Mouse (Mus musculus): ENCODE results near the gene Orm2. TPM values are rescaled to one million over a fixed set of nuclear protein-coding genes. Genes with fewer than 3 reads are reported as not detected.

The Orm2 gene
- polyA plus RNA-seq, 1 experiment from 2014 or later, result not detected

DNA sequence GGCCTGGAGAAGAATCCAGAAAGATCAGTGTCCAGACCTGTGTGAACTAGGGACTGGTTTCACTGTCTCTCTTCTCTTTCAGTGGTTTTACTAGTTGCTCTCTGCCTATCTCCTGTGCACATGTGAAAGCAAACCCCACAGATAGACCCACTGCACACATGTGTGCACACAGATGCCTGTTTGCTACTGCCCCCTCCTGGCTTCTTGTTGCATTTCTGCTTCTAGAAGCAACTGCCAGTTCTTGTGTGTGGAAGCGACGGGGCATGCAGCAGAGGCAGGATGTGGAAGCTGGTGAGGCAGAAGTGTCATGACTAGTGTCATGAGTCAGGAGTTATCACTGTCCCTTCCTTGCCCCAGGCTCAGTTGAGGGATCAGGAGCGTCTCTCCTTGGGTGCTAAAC, 9.6 kb downstream of the Orm2 start:
- peaks cover 4% of the 10 kb centered on the region; the same call in 1 of the 2 replicates for H3K36me3 ChIP-seq (ENCODE audit: control insufficient read depth, insufficient read depth)
- WGBS (ENCODE audit: insufficient replicate concordance), result 28% methylated on average over 3 of the region's 3 CpGs
- peaks cover 43% of the 10 kb centered on the region for H3K4me1 ChIP-seq (ENCODE audit: control insufficient read depth, low read depth, low read length)
- H3K27ac ChIP-seq (ENCODE audit: low read length), result no peak overlapping the region; the same call in 1 of the 2 replicates
- no peaks in the 10 kb centered on the region for H3K27me3 ChIP-seq (ENCODE audit: control insufficient read depth, insufficient read depth, low read depth, low read length)
- H3K4me2 ChIP-seq (ENCODE audit: low read depth, low read length), result no peak overlapping the region
- no peak overlapping the region for H3K9ac ChIP-seq (ENCODE audit: low read depth, low read length)
- H3K9me3 ChIP-seq (replicated peaks; ENCODE audit: control insufficient read depth, low read length), result no peaks in the 10 kb centered on the region
- no peak overlapping the region for H3K4me3 ChIP-seq (ENCODE audit: low read depth, low read length)
- ATAC-seq (ENCODE audit: low read depth), result no peak

DNA sequence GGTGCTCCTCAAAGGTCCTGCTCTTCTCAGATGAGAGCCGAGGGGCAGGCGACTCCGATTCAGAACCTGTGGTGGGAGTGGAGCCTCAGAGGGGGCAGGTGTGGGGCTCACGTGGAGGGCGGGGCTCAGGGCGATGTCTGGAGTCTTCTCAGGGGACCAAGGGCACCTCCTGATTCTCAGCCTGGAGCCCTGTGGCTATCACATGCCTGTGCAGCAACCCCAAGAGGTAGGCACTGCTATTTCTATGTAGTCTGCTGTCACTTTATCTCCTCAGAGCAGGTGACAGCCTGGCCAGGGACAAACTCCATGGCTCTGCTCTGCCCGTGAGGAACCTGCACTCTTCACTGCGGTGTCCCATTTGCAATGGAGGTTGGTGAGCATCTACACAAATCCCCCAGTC, 11.2 kb downstream of the Orm2 start:
- Histone ChIP-seq H3K4me3 (ENCODE audit: low read depth, low read length) (no peak overlapping the region), H3K4me1 (ENCODE audit: control insufficient read depth, low read depth, low read length) (peaks cover 43% of the 10 kb centered on the region), H3K9ac (ENCODE audit: low read depth, low read length) (peak overlapping the region; percentile 20; the same call in 1 of the 2 replicates), H3K9me3 (replicated peaks; ENCODE audit: control insufficient read depth, low read length) (no peaks in the 10 kb centered on the region), H3K27ac (ENCODE audit: low read length) (peak overlapping the region; percentile 97), H3K4me2 (ENCODE audit: low read depth, low read length) (peak overlapping the region; percentile 56), H3K27me3 (ENCODE audit: control insufficient read depth, insufficient read depth, low read depth, low read length) (no peaks in the 10 kb centered on the region), H3K36me3 (ENCODE audit: control insufficient read depth, insufficient read depth) (peaks cover 4% of the 10 kb centered on the region; the same call in 1 of the 2 replicates)
- peak; percentile 70 for ATAC-seq (ENCODE audit: low read depth)
- WGBS (ENCODE audit: insufficient replicate concordance), result 44% methylated on average over 8 of the region's 8 CpGs

DNA sequence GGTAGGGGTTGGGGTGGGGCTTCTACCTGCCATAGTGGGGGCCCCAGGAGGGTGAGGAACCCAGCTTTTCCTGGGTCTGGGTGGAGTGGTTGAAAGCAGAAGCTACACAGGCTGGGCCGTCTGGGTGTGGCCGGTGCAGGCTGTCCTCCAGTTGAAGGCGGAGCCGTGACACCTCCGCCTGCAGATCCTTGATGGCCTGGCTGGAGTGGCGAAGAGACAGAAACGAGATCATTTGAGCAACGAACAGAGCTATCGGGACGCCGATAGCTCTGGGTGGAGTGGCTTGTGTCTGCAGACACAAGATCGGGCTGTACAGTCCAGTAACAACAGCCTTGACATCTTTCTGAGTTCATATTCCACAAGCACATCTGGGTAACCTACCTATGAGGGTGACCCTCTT, 12.1 kb downstream of the Orm2 start:
- H3K4me1 ChIP-seq (ENCODE audit: control insufficient read depth, low read depth, low read length), result peaks cover 43% of the 10 kb centered on the region
- peak; percentile 90 for ATAC-seq (ENCODE audit: low read depth)

DNA sequence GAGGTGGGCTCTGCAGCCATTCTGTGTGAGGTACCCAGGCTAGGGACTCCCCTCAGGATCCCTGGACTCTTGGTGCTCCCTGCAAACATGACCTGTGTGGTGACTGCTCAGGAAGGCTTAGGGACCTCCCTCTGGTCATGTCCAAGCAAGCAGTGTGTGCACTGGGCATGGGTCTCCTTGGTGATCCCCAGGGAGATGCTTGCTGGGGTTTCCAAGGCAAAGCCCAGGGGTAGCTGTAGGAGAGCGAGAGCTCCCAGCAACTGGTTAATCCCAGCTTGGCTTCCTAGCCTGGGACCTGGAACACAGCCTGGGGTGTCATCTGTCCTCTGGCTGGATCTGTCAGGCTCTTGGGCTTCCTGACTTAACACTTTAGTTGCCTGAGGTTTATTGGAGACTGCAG, 13.1 kb downstream of the Orm2 start:
- H3K4me3 ChIP-seq (ENCODE audit: low read depth, low read length), result no peak overlapping the region
- peaks cover 9% of the 10 kb centered on the region; the same call in 1 of the 2 replicates for H3K36me3 ChIP-seq (ENCODE audit: control insufficient read depth, insufficient read depth)
- H3K9me3 ChIP-seq (replicated peaks; ENCODE audit: control insufficient read depth, low read length), result no peaks in the 10 kb centered on the region
- peaks cover 43% of the 10 kb centered on the region for H3K4me1 ChIP-seq (ENCODE audit: control insufficient read depth, low read depth, low read length)
- H3K27ac ChIP-seq (ENCODE audit: low read length), result peak overlapping the region; percentile 97
- ATAC-seq (ENCODE audit: low read depth), result no peak
- H3K9ac ChIP-seq (ENCODE audit: low read depth, low read length), result peak overlapping the region; percentile 58
- no peaks in the 10 kb centered on the region for H3K27me3 ChIP-seq (ENCODE audit: control insufficient read depth, insufficient read depth, low read depth, low read length)
- no peak overlapping the region for H3K4me2 ChIP-seq (ENCODE audit: low read depth, low read length)
- 83% methylated on average over 1 of the region's 1 CpGs for WGBS (ENCODE audit: insufficient replicate concordance)

More for the DNA sequence above, 12.1 kb downstream of the Orm2 start:
- peak overlapping the region; percentile 58 for H3K9ac ChIP-seq (ENCODE audit: low read depth, low read length)
- no peaks in the 10 kb centered on the region for H3K27me3 ChIP-seq (ENCODE audit: control insufficient read depth, insufficient read depth, low read depth, low read length)
- H3K4me3 ChIP-seq (ENCODE audit: low read depth, low read length), result peak overlapping the region; percentile 15
- peaks cover 9% of the 10 kb centered on the region; the same call in 1 of the 2 replicates for H3K36me3 ChIP-seq (ENCODE audit: control insufficient read depth, insufficient read depth)
- WGBS (ENCODE audit: insufficient replicate concordance), result 22% methylated on average over 12 of the region's 12 CpGs
- peak overlapping the region; percentile 56 for H3K4me2 ChIP-seq (ENCODE audit: low read depth, low read length)
- no peaks in the 10 kb centered on the region for H3K9me3 ChIP-seq (replicated peaks; ENCODE audit: control insufficient read depth, low read length)
- H3K27ac ChIP-seq (ENCODE audit: low read length), result peak overlapping the region; percentile 97

DNA sequence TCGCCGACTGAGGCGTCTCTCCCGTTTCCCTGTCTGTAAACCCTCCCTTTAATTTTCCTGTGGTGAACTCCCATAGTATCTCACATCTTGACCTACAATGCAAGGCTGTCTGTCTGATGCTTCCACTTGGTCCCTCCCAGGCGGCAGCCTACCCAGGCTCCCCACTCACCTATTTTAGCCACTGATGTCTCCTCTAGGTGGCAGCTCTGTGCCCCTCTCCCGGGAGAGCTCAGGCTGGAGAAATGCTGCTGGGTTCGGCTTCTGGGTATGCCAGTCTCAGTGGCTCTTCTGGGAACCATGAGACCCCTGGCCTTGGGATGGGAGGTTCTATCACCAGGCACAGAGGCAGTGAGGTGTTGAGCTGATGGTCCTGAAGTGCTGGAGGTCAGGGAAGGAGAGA, 15.2 kb downstream of the Orm2 start:
- Histone ChIP-seq H3K36me3 (ENCODE audit: control insufficient read depth, insufficient read depth) (peaks cover 13% of the 10 kb centered on the region; the same call in 1 of the 2 replicates), H3K27me3 (ENCODE audit: control insufficient read depth, insufficient read depth, low read depth, low read length) (no peaks in the 10 kb centered on the region), H3K4me2 (ENCODE audit: low read depth, low read length) (no peak overlapping the region), H3K27ac (ENCODE audit: low read length) (no peak overlapping the region), H3K4me3 (ENCODE audit: low read depth, low read length) (no peak overlapping the region), H3K9me3 (replicated peaks; ENCODE audit: control insufficient read depth, low read length) (no peaks in the 10 kb centered on the region), H3K9ac (ENCODE audit: low read depth, low read length) (no peak overlapping the region), H3K4me1 (ENCODE audit: control insufficient read depth, low read depth, low read length) (peaks cover 44% of the 10 kb centered on the region)
- ATAC-seq (ENCODE audit: low read depth), result no peak
- WGBS (ENCODE audit: insufficient replicate concordance), result 63% methylated on average over 7 of the region's 7 CpGs

DNA sequence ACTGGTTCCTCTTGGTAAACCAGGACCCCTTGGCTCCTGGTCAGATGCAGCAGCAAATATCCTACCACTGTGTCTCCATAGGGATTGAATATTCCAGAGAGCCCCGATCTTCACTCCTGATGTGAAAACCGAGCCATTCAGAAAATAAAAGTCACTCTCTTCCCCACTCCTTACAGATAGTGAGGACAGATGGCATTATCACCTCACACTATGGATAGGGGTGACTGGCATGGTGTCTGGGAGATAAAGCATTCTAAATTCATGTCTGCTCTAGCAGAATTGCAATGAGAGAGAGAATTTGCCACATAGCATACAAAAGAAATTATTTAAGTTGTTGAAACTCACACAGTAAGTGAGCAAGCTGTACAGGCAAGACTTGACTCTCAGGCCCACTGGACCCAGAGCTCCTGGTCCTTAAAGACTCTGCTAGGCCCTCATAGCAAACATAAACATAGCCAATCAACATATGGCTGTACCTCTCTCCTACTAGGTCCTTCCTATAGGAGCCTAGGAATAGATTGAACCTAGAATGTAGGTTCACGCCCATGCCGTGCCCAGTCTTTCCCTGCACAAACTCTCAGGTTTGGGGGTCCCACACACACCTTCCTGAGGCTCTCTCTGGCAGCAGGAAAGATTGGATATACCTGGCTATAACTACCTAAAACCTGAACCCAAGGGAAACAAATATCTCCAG, 20.6 kb downstream of the Orm2 start:
- 28% methylated on average over 4 of the region's 4 CpGs for WGBS (ENCODE audit: insufficient replicate concordance)
- no peaks in the 10 kb centered on the region for H3K27me3 ChIP-seq (ENCODE audit: control insufficient read depth, insufficient read depth, low read depth, low read length)
- H3K4me2 ChIP-seq (ENCODE audit: low read depth, low read length), result peak overlapping the region; percentile 48
- peaks cover 35% of the 10 kb centered on the region for H3K4me1 ChIP-seq (ENCODE audit: control insufficient read depth, low read depth, low read length)
- ATAC-seq (ENCODE audit: low read depth), result peak; percentile 82
- H3K9me3 ChIP-seq (replicated peaks; ENCODE audit: control insufficient read depth, low read length), result no peaks in the 10 kb centered on the region
- H3K4me3 ChIP-seq (ENCODE audit: low read depth, low read length), result peak overlapping the region; percentile 8; the same call in 1 of the 2 replicates
- H3K27ac ChIP-seq (ENCODE audit: low read length), result peak overlapping the region; percentile 85
- peak overlapping the region; percentile 52 for H3K9ac ChIP-seq (ENCODE audit: low read depth, low read length)
- H3K36me3 ChIP-seq (ENCODE audit: control insufficient read depth, insufficient read depth), result peaks cover 13% of the 10 kb centered on the region; the same call in 1 of the 2 replicates

DNA sequence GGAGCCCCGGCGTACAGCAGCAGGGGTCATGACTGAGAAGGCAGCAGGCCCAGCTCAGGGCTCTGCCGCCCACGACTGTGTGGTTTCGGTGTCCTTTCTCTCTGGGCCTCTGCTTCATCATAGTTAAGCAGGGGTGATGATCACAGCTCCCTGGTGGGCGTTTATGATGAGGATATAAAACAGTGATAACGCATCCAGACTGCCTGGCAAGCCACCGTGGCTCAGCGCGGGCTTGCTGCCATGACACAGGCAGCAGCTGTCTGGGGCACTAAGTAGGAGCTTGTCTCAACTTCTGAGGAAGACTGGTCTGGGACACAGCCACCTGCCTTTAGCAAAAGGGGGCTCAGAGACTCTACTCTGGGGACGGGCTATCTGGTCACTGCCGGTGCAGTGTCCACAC, 21.2 kb downstream of the Orm2 start:
- WGBS (ENCODE audit: insufficient replicate concordance), result 54% methylated on average over 12 of the region's 12 CpGs
- Histone ChIP-seq H3K9me3 (replicated peaks; ENCODE audit: control insufficient read depth, low read length) (no peaks in the 10 kb centered on the region), H3K27ac (ENCODE audit: low read length) (peak overlapping the region; percentile 85), H3K4me1 (ENCODE audit: control insufficient read depth, low read depth, low read length) (peaks cover 35% of the 10 kb centered on the region), H3K4me2 (ENCODE audit: low read depth, low read length) (no peak overlapping the region), H3K9ac (ENCODE audit: low read depth, low read length) (peak overlapping the region; percentile 33; the same call in 1 of the 2 replicates), H3K4me3 (ENCODE audit: low read depth, low read length) (no peak overlapping the region), H3K27me3 (ENCODE audit: control insufficient read depth, insufficient read depth, low read depth, low read length) (no peaks in the 10 kb centered on the region), H3K36me3 (ENCODE audit: control insufficient read depth, insufficient read depth) (peaks cover 13% of the 10 kb centered on the region; the same call in 1 of the 2 replicates)
- peak; percentile 38 for ATAC-seq (ENCODE audit: low read depth)

DNA sequence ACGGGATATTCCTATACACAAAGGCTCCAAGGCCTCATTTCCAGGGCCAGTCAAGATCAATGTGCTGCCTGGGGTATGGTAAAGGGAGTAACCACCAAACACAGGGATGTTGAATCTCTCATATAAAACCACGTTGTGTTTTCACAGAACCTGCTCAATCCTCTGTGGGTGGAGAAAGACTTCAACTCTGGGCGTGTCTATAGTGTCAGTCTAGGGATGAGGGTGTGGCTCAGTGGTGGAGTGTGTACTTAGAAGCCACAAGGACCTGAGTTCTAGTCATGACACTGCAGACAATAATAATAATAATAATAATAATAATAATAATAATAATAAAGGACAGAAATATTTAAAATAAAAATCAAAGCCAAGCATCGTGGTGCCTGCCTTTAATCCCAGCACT, 22.0 kb downstream of the Orm2 start:
- Histone ChIP-seq H3K27me3 (ENCODE audit: control insufficient read depth, insufficient read depth, low read depth, low read length) (no peaks in the 10 kb centered on the region), H3K27ac (ENCODE audit: low read length) (peak overlapping the region; percentile 85), H3K4me2 (ENCODE audit: low read depth, low read length) (no peak overlapping the region), H3K4me1 (ENCODE audit: control insufficient read depth, low read depth, low read length) (peaks cover 41% of the 10 kb centered on the region), H3K9ac (ENCODE audit: low read depth, low read length) (peak overlapping the region; percentile 33; the same call in 1 of the 2 replicates), H3K4me3 (ENCODE audit: low read depth, low read length) (no peak overlapping the region), H3K36me3 (ENCODE audit: control insufficient read depth, insufficient read depth) (peaks cover 8% of the 10 kb centered on the region; the same call in 1 of the 2 replicates), H3K9me3 (replicated peaks; ENCODE audit: control insufficient read depth, low read length) (no peaks in the 10 kb centered on the region)
- peak; percentile 47; the same call in 1 of the 2 replicates for ATAC-seq (ENCODE audit: low read depth)
- 70% methylated on average over 4 of the region's 4 CpGs for WGBS (ENCODE audit: insufficient replicate concordance)

DNA sequence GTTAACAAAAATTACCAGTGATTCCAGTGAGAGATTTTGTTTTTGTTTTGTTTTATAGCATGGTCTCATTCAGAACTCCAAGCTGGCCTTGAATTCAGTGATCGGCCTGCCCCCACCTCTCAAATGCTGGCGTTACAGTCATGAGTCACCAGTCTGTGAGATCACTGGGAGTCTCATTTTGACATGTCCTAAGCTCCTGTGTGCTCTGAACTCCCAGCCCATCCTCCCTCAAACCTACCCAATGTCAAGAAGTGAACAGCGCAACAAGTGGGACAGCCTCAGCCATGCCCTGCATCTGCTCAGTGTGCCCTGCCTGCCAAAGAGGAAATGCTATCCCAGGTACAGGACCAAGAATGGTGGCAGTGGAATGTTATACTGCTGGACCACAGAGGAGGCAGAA, 23.0 kb downstream of the Orm2 start:
- WGBS (ENCODE audit: insufficient replicate concordance), result 67% methylated on average over 3 of the region's 3 CpGs
- Histone ChIP-seq H3K27me3 (ENCODE audit: control insufficient read depth, insufficient read depth, low read depth, low read length) (no peaks in the 10 kb centered on the region), H3K27ac (ENCODE audit: low read length) (no peak overlapping the region), H3K9ac (ENCODE audit: low read depth, low read length) (no peak overlapping the region), H3K36me3 (ENCODE audit: control insufficient read depth, insufficient read depth) (0 out of 2 replicates have a peak, but pooled peaks cover 4% of the 10 kb centered on the region), H3K4me3 (ENCODE audit: low read depth, low read length) (no peak overlapping the region), H3K4me1 (ENCODE audit: control insufficient read depth, low read depth, low read length) (peaks cover 51% of the 10 kb centered on the region), H3K9me3 (replicated peaks; ENCODE audit: control insufficient read depth, low read length) (no peaks in the 10 kb centered on the region), H3K4me2 (ENCODE audit: low read depth, low read length) (no peak overlapping the region)
- no peak for ATAC-seq (ENCODE audit: low read depth)
